Mouse (Mus musculus) neural tube, embryonic 11.5 days (tissue): Measurements from ENCODE around the gene Zbtb33. TPM values are rescaled to one million over a fixed set of nuclear protein-coding genes. Genes with fewer than 3 reads are reported as not detected.
"Not testable (repeated sequence)": the region's sequence is repeated elsewhere in the genome, so short reads cannot be mapped to it uniquely, and the experiment has no call there.

ENCODE experiments used
- ATAC-seq: fragments of 200-750 bp; cut with Nextera tagmentation; 2 replicates; pipeline ENCODE4 v1.8.0; 2017; ENCODE audit warnings: moderate number of reproducible peaks, mild to moderate bottlenecking, moderate TSS enrichment, moderate library complexity; ENCODE audit not compliant: insufficient read depth, low FRiP score, low TSS enrichment
- DNase-seq: peaks from one replicate; pipeline ENCODE4 v3.0.0-alpha.2; 2015; ENCODE audit warnings: low spot score
- H3K27ac ChIP-seq: fragments of 300-500 bp; sonication (generic); 2 replicates; pipeline ENCODE4 v1.5.1; 2014; ENCODE audit warnings: low read depth, mild to moderate bottlenecking, low read length
- H3K27me3 ChIP-seq: fragments of 300-500 bp; sonication (generic); 2 replicates; pipeline ENCODE4 v1.6.1; 2014; ENCODE audit warnings: mild to moderate bottlenecking, low read length, mixed read lengths; ENCODE audit not compliant: control insufficient read depth, insufficient read depth
- H3K36me3 ChIP-seq: fragments of 300-500 bp; sonication (generic); 2 replicates; pipeline ENCODE4 v1.6.1; 2014; ENCODE audit warnings: mild to moderate bottlenecking, low read length, moderate library complexity, mixed read lengths; ENCODE audit not compliant: control insufficient read depth, insufficient read depth
- H3K4me1 ChIP-seq: fragments of 300-500 bp; sonication (generic); 2 replicates; pipeline ENCODE4 v1.6.1; 2014; ENCODE audit warnings: low read length, mixed read lengths; ENCODE audit not compliant: control insufficient read depth, insufficient read depth
- H3K4me2 ChIP-seq: fragments of 300-500 bp; sonication (generic); 2 replicates; pipeline ENCODE4 v1.6.1; 2014; ENCODE audit warnings: low read depth, mild to moderate bottlenecking, moderate library complexity
- H3K4me3 ChIP-seq: fragments of 300-500 bp; sonication (generic); 2 replicates; pipeline ENCODE4 v1.5.1; 2014; ENCODE audit warnings: low read depth, low read length
- H3K9ac ChIP-seq: fragments of 300-500 bp; sonication (generic); 2 replicates; pipeline ENCODE4 v1.6.1; 2014; ENCODE audit warnings: mild to moderate bottlenecking, low read length
- H3K9me3 ChIP-seq: fragments of 300-500 bp; sonication (generic); 2 replicates; pipeline ENCODE4 v1.6.1; 2016; ENCODE audit warnings: low read length; ENCODE audit not compliant: control insufficient read depth
- WGBS: fragments of 180-500 bp; shearing (Covaris S2); extraction: QIAGEN DNeasy Blood & Tissue Kit; methylation state at CpG from one replicate; pipeline ENCODE4 v1.1.7; 2014; 5-methylcytosine and 5-hydroxymethylcytosine counted together
- polyA plus RNA-seq: library from polyadenylated mRNA; unstranded; fragments of >200 nt; fragmentation: Nextera tagmentation; extraction: Ambion mirVana; gene quantifications from 2 replicates; pipeline ENCODE4 v1.2.1, GENCODE M21; 2014

Zbtb33 gene
- 9.3 and 10.0 TPM in 2 replicates for polyA plus RNA-seq

DNA sequence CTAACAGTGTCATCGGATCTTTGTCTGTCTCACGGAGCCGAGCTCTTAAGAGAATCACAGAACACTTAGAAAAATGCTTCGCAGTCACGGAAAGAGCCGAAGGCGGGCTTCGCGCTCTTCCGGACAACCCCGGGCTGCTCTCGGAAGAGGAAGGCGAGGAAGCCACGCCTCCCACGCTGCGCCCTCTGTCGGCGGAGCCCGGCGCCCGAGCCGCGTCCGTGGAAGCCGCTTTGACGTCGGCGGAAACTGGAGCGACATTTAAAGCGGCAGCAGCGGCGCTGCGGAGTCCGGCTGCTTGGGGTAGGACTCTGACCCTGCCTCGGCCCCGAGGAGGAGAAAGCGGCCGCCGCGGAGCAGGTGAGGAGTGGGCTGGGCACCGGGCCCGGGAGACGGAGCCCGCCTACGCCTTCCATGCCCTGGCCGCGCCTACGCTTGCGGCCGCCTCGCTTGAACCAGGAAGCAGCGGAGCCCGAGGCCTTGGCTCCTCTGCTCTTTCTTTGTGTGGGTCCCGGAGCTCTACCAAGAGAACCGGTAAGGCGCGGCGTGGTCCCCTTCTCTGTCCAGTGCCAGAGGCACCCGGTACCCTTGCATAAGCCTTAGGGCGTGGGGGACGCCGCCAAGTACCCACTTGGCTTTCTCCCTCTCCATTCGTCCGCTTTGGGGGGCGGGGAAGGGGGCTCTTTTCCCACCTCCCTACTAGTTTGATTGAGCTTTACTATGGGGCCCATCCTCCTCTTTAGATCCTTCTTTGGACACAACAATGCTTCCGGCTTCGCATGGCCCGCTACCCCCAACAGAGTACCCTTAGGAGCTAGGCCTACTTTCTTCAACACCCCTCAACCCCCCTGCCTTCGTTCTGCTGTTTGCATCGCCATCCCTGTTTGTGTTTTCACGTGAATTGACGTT lies at the start of gene Zbtb33:
Gene Zbtb33 (plus strand): TSS at position 242 of the 906 bp plus-strand sequence.
- Histone ChIP-seq H3K9ac (peak within 1 kb of the TSS; percentile 80), H3K36me3 (no peaks in the 10 kb centered on the region), H3K27ac (peak within 1 kb of the TSS; percentile 75), H3K4me1 (no peaks in the 10 kb centered on the region), H3K4me2 (peak within 1 kb of the TSS; percentile 54), H3K27me3 (no peaks in the 10 kb centered on the region), H3K9me3 (no peaks in the 10 kb centered on the region), H3K4me3 (peak within 1 kb of the TSS; percentile 55)
- WGBS: 17% methylated on average over 56 of the region's 72 CpGs
- ATAC-seq (peak; percentile 96), DNase-seq (peak; percentile 91)

DNA sequence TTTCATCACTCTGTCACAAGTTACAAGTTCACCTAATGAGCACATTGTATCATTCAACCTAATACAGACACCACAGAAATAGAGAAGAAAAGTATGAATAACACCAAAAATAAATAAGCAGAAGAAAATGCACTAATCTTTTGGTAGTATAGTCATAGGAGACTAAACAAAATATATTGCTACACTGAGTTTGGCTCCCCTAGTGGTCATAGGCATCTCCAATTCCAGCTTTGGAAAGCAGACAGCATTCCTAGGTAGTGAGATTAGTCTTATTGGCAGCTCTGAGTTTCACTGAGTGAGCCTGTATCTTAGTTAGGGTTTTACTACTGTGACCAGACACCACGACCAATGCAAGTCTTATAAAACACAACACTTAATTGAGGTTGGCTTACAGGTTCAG lies 30.5 kb upstream of the Zbtb33 start:
- Histone ChIP-seq H3K4me1 (no peaks in the 10 kb centered on the region), H3K36me3 (no peaks in the 10 kb centered on the region), H3K4me3 (no peak overlapping the region), H3K27ac (no peak overlapping the region), H3K27me3 (no peaks in the 10 kb centered on the region), H3K9me3 (no peaks in the 10 kb centered on the region), H3K4me2 (no peak overlapping the region), H3K9ac (no peak overlapping the region)
- ATAC-seq (no peak), DNase-seq (no peak)
- 53% methylated on average over 1 of the region's 1 CpGs for WGBS

DNA sequence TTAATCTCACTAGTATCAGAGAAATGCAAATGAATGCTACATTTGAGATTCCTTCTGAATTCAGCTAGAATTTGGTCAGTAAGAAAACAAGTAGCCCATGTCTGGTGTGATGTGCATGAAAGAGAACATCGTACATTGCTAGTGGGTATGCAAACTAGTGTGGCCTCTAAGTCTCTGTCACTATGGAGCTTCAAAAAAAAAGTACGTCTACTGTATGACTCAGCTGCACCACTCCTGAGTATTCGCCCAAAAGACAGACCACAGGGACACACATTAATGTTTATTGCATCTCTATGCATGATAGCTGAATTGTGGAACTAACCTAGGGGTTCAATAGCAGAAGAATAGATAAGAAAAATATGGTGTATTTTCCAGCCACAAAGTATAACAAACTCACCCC lies 24.3 kb upstream of the Zbtb33 start:
- DNase-seq (no peak), ATAC-seq (no peak)
- no peaks in the 10 kb centered on the region for H3K27me3 ChIP-seq
- no peaks in the 10 kb centered on the region for H3K4me1 ChIP-seq
- H3K4me2 ChIP-seq: no peak overlapping the region
- H3K27ac ChIP-seq: no peak overlapping the region
- 92% methylated on average over 3 of the region's 3 CpGs for WGBS
- H3K9me3 ChIP-seq: no peaks in the 10 kb centered on the region
- H3K4me3 ChIP-seq: no peak overlapping the region
- no peaks in the 10 kb centered on the region for H3K36me3 ChIP-seq
- H3K9ac ChIP-seq: no peak overlapping the region

DNA sequence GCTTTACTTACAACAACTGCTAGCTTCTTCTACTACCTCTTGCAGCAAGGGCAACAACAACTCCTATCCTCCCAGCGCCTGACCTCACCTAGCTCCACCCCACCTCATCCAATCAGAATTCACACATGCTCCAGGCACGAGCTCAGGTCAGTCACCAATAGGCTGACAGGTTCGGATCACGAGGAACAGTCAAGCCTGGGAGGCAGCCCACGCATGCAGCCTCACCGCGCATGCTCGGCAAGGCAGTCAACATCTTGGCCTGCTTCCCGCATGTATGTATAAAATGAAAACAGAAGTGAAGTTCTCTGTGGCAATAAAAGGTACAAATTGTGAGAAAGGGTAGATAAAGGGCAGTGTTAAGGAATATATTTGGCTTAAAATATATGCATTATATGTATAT lies 23.5 kb upstream of the Zbtb33 start:
- no peaks in the 10 kb centered on the region for H3K36me3 ChIP-seq
- H3K9ac ChIP-seq: no peak overlapping the region
- H3K27me3 ChIP-seq: no peaks in the 10 kb centered on the region
- no peak overlapping the region for H3K4me3 ChIP-seq
- no peaks in the 10 kb centered on the region for H3K9me3 ChIP-seq
- H3K27ac ChIP-seq: no peak overlapping the region
- no peaks in the 10 kb centered on the region for H3K4me1 ChIP-seq
- WGBS: 80% methylated on average over 9 of the region's 9 CpGs
- ATAC-seq: no peak
- H3K4me2 ChIP-seq: no peak overlapping the region
- DNase-seq: no peak

DNA sequence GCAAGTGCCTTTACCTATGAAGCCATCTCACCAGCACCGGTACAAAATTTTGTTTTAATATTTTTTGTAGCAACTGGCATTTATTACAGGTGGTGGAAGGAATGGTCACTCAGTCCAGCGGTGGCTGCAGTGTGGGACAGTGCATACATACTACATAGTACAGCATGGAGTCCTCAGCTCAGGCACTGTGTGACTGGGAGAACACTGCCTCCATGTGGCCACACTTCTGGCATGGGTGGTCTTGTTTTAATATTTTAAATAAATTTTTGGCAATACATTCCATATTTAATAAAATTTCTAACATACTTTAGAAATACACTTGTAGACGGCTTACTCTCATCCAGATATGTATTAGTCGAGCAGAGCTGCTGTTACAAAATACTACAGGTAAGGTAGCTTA lies 23.0 kb upstream of the Zbtb33 start:
- no peaks in the 10 kb centered on the region for H3K4me1 ChIP-seq
- ATAC-seq (no peak), DNase-seq (no peak)
- H3K27ac ChIP-seq: no peak overlapping the region
- H3K9ac ChIP-seq: no peak overlapping the region
- no peaks in the 10 kb centered on the region for H3K9me3 ChIP-seq
- no peaks in the 10 kb centered on the region for H3K27me3 ChIP-seq
- H3K4me3 ChIP-seq: no peak overlapping the region
- no peaks in the 10 kb centered on the region for H3K36me3 ChIP-seq
- no peak overlapping the region for H3K4me2 ChIP-seq
- 78% methylated on average over 4 of the region's 4 CpGs for WGBS

DNA sequence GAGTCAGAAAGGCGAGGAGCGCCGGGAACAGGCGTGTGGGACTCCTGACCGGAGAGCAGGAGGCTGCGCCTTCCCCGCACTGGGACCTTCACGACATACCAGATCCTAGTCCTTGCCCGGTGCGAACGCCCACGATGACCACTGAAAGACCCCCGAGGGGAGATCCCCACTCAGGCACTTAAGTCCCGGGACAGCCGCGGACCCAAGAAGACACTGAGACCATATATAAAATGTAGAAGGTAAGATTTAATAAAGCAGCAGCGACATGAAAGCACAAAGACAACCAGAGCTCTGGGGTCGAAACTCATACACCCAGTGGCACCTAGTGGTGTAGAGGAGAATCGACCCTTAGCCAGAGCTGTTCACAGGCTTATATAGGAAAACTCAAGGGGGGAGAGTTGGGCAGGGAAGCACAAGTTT lies 9.7 kb upstream of the Zbtb33 start:
- not testable (repeated sequence) for H3K27me3 ChIP-seq, H3K4me1 ChIP-seq, H3K9ac ChIP-seq, H3K36me3 ChIP-seq, H3K27ac ChIP-seq, H3K9me3 ChIP-seq
- peak overlapping the region; percentile 23 for H3K4me3 ChIP-seq
- DNase-seq (peak; percentile 48), ATAC-seq (peak; percentile 76)
- WGBS: 35% methylated on average over 19 of the region's 19 CpGs
- peak overlapping the region; percentile 20; the same call in 1 of the 2 replicates for H3K4me2 ChIP-seq

DNA sequence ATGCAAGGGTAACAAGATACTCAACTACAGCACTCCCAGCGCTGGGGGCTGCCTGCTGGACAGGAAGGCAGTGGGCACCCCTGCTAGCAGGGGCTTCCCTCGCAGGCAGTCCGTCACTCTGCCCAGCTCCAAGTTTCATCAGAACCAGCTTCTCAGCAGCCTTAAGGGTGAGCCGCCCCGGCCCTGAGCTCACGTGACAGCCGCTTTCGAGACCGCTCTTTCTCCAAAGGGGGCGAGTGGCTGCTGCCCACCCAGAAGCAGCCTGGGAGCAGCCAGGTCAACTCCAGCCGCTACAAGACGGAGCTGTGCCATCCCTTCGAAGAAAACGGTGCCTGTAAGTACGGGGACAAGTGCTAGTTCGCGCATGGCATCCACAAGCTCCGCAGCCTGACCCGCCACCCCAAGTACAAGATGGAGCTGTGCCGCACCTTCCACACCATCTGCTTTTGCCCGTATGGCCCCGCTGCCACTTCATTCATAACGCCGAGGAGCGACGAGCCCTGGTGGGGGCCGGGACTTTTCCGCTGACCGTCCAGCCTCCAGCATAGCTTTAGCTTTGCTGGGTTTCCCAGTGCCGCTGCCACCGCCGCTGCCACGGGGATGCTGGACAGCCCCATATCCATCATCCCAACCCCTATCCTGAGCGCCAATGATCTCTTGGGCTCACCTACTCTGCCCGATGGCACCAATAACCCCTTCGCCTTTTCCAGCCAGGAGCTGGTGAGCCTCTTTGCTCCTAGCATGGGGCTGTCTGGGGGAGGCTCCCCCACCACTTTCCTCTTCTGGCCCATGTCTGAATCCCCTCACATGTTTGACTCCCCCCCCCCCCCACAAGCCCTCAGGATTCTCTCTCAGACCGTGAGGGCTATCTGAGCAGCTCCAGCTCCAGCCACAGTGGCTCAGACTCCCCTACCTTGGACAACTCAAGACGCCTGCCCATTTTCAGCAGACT lies 8.7 kb upstream of the Zbtb33 start:
- Histone ChIP-seq H3K4me3 (peak overlapping the region; percentile 31), H3K4me1 (no peaks in the 10 kb centered on the region)
- WGBS: 27% methylated on average over 37 of the region's 38 CpGs

DNA sequence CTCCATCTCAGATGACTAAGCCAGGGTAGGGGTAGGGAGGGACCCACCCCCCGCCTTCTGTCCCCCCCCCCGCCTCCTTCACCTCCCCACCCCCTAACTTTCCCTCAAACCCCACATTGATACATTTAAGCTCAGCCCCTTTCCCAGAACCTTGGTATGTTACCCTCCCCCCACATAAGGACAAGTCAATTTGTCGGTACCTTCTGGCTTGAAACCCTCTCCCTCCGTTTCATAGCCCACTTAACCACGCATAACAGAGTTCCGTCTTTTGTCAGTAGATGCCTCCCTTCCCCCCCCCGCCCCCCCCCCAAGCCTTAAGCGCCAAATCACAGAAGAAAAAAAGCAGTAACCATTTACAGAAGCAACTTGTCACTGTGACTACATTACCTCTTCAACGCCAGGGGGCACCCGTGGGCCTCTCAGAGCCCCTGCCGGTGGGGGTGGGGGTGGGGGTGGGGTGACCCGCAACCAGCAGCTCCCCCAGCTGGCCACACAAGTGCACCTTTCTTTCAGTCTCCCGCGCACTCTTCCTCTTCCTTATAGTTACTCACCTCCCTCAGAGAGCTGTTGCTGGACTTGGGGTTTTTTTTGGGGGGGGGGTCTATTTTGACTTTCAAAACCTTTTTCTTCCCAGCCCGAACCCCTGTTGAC lies 7.9 kb upstream of the Zbtb33 start:
- Histone ChIP-seq H3K4me2 (peak overlapping the region; percentile 58; the same call in 1 of the 2 replicates), H3K4me3 (peak overlapping the region; percentile 31; the same call in 1 of the 2 replicates), H3K36me3 (no peaks in the 10 kb centered on the region), H3K27ac (no peak overlapping the region), H3K9me3 (no peaks in the 10 kb centered on the region), H3K4me1 (no peaks in the 10 kb centered on the region), H3K9ac (no peak overlapping the region), H3K27me3 (no peaks in the 10 kb centered on the region)
- peak; percentile 33; the same call in 1 of the 2 replicates for ATAC-seq
- peak; percentile 63 for DNase-seq
- WGBS: 25% methylated on average over 8 of the region's 15 CpGs

More for the DNA sequence above, 8.7 kb upstream of the Zbtb33 start:
- ATAC-seq (peak; percentile 69), DNase-seq (peak; percentile 45)
- no peaks in the 10 kb centered on the region for H3K36me3 ChIP-seq
- no peak overlapping the region for H3K27ac ChIP-seq
- H3K9me3 ChIP-seq: no peaks in the 10 kb centered on the region
- peak overlapping the region; percentile 29; the same call in 1 of the 2 replicates for H3K9ac ChIP-seq
- H3K27me3 ChIP-seq: no peaks in the 10 kb centered on the region
- peak overlapping the region; percentile 58 for H3K4me2 ChIP-seq
